Mouse (Mus musculus) gastrocnemius, postnatal 14 days (tissue): ENCODE measurements around the gene Srcin1. TPM values are rescaled to one million over a fixed set of nuclear protein-coding genes. Genes with fewer than 3 reads are reported as not detected.
A peak's percentile ranks its signal among the peaks of the same experiment; 100 is the strongest.

ENCODE experiments used
- DNase-seq: peaks from one replicate; pipeline ENCODE4 v3.0.0; 2021; ENCODE audit warnings: mixed read lengths
- intact Hi-C: fragments of 180-260 bp; cut with DNase I; formaldehyde crosslinking; loops from one replicate; pipeline ENCODE4 v1.15.1; 2025; ENCODE audit warnings: low total_unique reads
- total RNA-seq, 2 experiments: library from RNA; stranded (reverse); gene quantifications; 2 replicates each; pipeline ENCODE4 v1.2.3; 2021

Gene Srcin1
- total RNA-seq, 2 experiments from 2014 or later, result 0.51 to 0.64 TPM

- no peak for DNase-seq
- intact Hi-C loops, result no loop called here
Measured at GRCm38 (mm10) chr11:97585932-97586331, 9.9 kb upstream of the Srcin1 start.

DNA sequence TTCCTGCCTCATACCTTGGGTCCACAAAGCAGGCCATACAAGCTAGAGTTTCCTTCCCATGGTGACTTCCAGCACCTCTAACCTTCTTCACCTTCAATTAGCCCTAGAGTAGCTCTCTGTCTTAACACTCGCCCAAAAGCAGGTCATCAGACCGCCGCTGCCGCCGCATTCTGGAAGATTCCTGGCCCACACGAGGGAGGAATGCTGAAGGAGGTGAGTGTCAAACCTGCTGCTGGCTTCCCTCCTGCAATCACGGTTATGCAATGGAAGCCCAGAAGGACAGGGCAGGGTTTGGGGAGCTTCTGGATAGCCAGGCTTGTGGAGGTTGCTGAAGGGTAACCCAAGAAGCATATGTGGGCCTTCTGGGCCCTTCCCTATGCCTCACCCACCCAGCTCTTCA lies 8.5 kb upstream of the Srcin1 start:
- intact Hi-C loops, result no loop called here

GRCm38 (mm10) chr11:97579088-97579857 lies 3.3 kb upstream of the Srcin1 start:
- intact Hi-C loops, result loop anchor here (5.0 to 10.0 kb wide), 2 partner anchors 38 to 94 kb away; no protein-coding TSS in a partner anchor
- no peak for DNase-seq

More for the DNA sequence above, 8.5 kb upstream of the Srcin1 start:
- DNase-seq, result no peak

- no peak for DNase-seq
- intact Hi-C loops, result loop anchor here (5.0 to 10.0 kb wide), 2 partner anchors 39 to 93 kb away; no protein-coding TSS in a partner anchor
Measured at GRCm38 (mm10) chr11:97578286-97578685, 2.3 kb upstream of the Srcin1 start.

DNA sequence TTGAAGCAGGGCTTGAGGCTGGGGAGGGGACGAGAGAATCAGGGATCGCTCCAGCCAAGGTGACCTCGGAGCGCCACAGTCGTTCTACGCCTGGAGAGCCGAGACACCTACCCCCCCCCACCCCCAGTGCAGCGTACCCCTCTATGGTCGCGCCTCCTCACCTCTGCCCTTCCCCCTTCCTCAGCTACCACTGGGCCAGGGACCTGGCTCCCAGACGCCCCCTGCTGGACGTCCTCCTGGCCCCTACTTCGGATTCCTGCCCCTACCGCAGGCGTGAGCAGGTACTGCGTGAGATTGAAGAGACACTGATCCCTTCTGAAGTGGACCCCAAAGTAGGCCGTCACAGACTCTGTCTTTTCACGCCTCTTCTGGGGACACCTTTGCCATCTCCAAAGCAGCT lies 348 bp downstream of the Srcin1 start:
- DNase-seq, result peak; percentile 74
- intact Hi-C loops, result loop anchor here (5.0 to 10.0 kb wide), 2 partner anchors 42 to 91 kb away; no protein-coding TSS in a partner anchor

DNA sequence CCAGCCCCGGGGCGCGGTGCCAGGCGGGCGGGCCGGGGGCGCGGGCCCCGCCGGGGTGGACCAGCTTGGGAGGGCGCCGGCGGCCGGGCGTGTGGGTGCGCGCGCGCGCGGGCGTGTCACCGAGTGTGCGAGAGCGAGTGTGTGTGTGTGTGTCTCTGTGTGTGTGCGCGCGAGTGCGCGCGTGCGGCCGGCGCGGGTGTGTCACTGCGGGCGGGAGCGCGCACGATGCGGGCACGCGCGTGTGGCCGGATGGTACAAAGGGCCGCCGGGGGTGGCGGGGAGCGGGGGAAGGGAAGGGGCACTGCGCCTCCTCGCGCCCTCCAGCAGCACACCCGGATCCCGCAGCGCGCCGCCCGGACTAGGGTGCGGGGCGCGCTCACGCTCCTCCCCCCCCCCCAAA lies 911 bp downstream of the Srcin1 start:
- no peak for DNase-seq
- intact Hi-C loops, result loop anchor here (5.0 to 10.0 kb wide), 2 partner anchors 42 to 90 kb away; no protein-coding TSS in a partner anchor

GRCm38 (mm10) chr11:97574551-97575051 lies 1.4 kb downstream of the Srcin1 start:
- intact Hi-C loops, result loop anchor here (5.0 to 10.0 kb wide), 2 partner anchors 43 to 90 kb away; no protein-coding TSS in a partner anchor
- no peak for DNase-seq

- intact Hi-C loops, result loop anchor here (10.0 kb wide), 1 partner anchor 89 kb away; no protein-coding TSS in a partner anchor
- no peak for DNase-seq
Measured at GRCm38 (mm10) chr11:97573891-97574550, 2.0 kb downstream of the Srcin1 start.

- intact Hi-C loops, result loop anchor here (10.0 kb wide), 1 partner anchor 88 kb away; no protein-coding TSS in a partner anchor
- DNase-seq, result no peak
Measured at GRCm38 (mm10) chr11:97572895-97573480, 3.0 kb downstream of the Srcin1 start.

DNA sequence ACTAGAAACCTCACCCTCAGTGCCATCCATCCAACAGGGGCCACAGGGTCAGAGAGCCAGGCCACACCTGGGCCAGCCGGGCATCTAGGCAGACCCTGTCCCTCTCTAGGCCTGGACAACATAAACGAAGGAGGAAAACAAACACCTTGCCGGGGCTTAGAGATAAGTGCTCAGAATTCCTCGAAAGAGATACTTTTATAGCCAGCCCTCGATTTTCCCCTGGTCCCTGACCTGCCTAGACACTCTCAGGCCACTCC lies 4.0 kb downstream of the Srcin1 start:
- no peak for DNase-seq
- intact Hi-C loops, result loop anchor here (10.0 kb wide), 1 partner anchor 87 kb away; no protein-coding TSS in a partner anchor

DNA sequence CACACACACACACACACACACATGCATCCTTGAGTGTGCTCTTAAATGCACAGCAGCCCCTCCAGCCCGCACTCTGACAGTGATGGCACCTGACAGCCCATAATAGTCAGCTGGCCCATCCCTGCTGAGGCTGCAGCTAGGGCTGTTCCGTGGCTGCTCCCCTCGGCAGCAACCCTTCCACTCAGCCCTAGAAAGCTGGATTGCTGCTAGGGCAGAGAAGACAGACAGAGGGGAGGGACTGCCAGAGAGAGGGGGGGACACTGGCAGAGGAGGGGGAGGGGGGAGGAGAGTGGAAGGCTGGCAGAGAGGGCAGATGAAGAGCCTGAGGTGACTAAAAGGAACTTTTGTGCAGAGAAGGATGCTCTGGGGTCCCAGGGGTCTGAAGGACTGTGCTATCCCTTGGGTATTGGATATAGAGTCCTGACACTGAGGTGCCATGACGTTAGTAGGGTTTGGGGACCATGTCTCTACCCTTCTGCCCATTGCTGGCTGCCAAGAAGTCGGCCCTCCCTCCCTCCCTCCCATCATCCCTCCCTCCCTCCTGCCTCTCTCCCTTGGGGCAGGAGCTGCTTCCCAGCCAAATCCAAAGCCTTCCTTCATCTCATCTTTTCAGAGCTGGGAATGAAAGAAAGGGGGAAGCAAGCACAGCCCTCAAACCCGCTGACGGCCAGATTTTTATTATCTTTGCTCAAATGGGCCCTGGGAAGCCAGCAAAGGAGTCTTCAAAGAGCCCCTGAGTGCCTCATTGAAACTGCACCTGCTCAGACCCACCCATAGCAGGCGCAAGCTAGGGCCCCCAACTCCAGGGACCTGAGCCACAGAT lies 4.5 kb downstream of the Srcin1 start:
- intact Hi-C loops, result loop anchor here (10.0 kb wide), 1 partner anchor 87 kb away; no protein-coding TSS in a partner anchor
- no peak for DNase-seq

DNA sequence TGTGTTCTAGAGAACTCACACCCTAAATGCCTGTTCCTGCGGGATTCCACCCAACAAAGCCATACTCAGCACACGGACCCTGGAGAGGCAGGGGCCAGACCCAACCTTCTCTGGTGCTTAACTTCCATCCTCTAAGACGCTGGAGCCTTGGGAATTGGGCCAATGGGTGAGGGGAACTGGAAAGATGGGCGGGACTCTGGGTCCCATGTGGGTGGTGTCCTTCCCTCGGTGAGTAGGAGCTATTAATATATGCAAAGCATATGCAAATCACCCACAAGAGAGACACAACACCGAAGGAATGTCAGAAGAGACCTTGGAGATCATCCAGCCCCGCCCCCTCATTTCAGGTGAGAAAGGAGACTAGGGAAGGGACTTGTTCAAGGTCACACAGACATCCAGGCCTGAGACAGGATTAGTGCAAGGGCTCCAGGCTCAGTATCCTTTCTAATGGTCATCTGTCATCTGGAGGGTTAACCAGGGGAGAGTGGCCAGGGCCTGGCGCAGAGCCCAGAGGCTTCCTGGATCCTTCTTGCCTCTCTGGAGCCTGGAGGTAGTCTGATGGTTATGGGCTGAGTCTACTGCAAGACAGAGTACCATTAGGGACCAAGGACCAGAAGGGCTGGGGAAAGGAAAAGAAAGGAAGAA lies 5.4 kb downstream of the Srcin1 start:
- intact Hi-C loops, result loop anchor here (10.0 kb wide), 1 partner anchor 86 kb away; no protein-coding TSS in a partner anchor
- no peak for DNase-seq

GRCm38 (mm10) chr11:97569806-97570205 lies 6.2 kb downstream of the Srcin1 start:
- intact Hi-C loops, result loop anchor here (10.0 kb wide), 1 partner anchor 85 kb away; no protein-coding TSS in a partner anchor
- no peak for DNase-seq

DNA sequence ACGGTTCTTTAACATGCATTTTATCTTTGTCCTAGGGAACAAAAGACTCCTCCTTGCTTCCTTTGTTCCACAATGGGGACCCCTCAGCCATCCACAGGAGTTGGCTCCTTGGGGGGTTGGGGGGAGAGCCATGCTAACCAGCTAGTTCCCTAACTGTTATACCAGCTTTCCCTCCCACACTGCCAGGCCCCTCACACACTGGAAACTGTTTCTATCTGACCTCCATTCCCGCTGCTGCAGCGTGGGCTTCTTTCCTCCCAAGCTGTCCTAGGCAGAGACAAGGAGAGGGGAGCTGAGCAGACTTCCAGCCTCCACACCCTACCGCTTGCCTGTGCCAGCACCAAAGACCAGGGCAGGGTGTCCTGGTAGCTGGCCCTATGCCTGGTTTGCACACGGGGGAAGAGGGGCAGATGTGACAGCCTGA lies 6.7 kb downstream of the Srcin1 start:
- intact Hi-C loops, result no loop called here
- DNase-seq, result no peak

GRCm38 (mm10) chr11:97568729-97569128 lies 7.3 kb downstream of the Srcin1 start:
- intact Hi-C loops, result no loop called here

GRCm38 (mm10) chr11:97567480-97567879 lies 8.5 kb downstream of the Srcin1 start:
- intact Hi-C loops, result no loop called here
- DNase-seq, result no peak

More at GRCm38 (mm10) chr11:97568729-97569128, 7.3 kb downstream of the Srcin1 start:
- peak; percentile 83 for DNase-seq

DNA sequence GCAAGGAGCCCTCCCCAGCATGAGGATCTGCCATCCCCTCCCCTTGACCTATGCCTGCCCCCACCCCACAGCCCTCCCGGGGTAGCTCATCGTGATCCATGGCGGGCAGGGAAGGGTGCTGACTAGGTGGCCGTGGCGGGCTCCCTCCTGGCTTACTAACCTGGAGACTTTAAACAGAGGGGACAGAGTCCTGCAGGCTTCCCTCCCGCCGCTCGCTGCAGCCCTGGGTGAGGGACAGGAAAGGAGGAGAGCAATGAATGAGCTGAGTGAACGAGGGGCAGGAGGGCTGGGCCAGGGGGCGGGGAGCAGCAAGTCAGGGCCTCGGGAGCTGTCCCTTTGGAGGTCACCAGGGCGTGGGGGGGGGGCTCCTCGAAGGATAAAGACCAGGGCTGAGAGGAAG lies 9.4 kb downstream of the Srcin1 start:
- intact Hi-C loops, result no loop called here
- no peak for DNase-seq

GRCm38 (mm10) chr11:97563730-97564129 lies 12.3 kb downstream of the Srcin1 start:
- intact Hi-C loops, result no loop called here
- DNase-seq, result no peak

DNA sequence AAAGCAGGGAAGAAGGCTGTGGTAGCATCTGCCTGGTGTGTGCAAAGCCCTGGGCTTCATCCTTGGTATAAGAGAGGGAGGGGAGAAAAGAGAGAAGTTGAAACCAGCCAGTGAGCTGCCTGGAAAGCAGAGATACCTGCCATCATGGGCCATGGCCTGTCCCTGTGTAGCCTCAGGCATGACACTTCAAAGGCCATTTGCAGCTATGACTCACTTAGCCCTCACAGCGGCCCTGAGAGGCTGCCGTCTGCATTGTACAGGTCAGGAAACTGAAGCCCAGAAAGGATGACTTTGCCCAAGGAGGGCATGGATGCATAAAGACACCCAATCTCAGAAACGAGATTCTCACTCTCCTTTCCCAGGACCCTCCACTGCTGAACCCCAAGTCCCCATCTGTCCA lies 13.4 kb downstream of the Srcin1 start:
- no peak for DNase-seq
- intact Hi-C loops, result no loop called here
